Comparison of ENCODE assay signal across 14 mouse cellular contexts in genomic region chr11:35603946-35604345, GRCm38 (mm10).
DNase-seq lines count a peak whose midpoint lies in the region; ATAC-seq lines count a peak whose summit lies in the region.
"Had no signal": no experiment of that assay in that cellular context is flagged by ENCODE, and none has a peak within 500 bp of the region (broad histone marks: within the 10 kb centered on the region; RNA-seq: fewer than 3 reads in every experiment).

No protein-coding gene starts in this region.

- no peak overlapping the region for H3K4me3 ChIP-seq in hindbrain, embryonic 11.5 days (ENCODE audit: low read depth, low read length)
- H3K4me3 ChIP-seq in hindbrain, embryonic 14.5 days (replicated peaks; ENCODE audit: low read length) = no peak overlapping the region
- no peak overlapping the region for H3K4me3 ChIP-seq in midbrain, embryonic 14.5 days (replicated peaks; ENCODE audit: low read depth, low read length)
- H3K4me3 ChIP-seq in midbrain, embryonic 15.5 days = no peak overlapping the region
- H3K4me3 ChIP-seq: embryonic facial prominence, embryonic 13.5 days; liver, embryonic 12.5 days; neural tube, embryonic 15.5 days had no signal

- H3K4me2 ChIP-seq in hindbrain, embryonic 11.5 days (replicated peaks; ENCODE audit: low read depth, low read length) = no peak overlapping the region
- no peak overlapping the region for H3K4me2 ChIP-seq in hindbrain, embryonic 14.5 days (replicated peaks)
- no peak overlapping the region for H3K4me2 ChIP-seq in midbrain, embryonic 14.5 days (ENCODE audit: low read length)
- no peak overlapping the region for H3K4me2 ChIP-seq in midbrain, embryonic 15.5 days
- H3K4me2 ChIP-seq: embryonic facial prominence, embryonic 13.5 days; liver, embryonic 12.5 days; neural tube, embryonic 15.5 days had no signal

- DNase-seq in adrenal gland, adult 2 months = peak; percentile 42
- DNase-seq in adrenal gland, postnatal 10 days = no peak
- DNase-seq in hindbrain, embryonic 11.5 days (ENCODE audit: low spot score) = peak; percentile 60
- DNase-seq in hindbrain, embryonic 14.5 days (ENCODE audit: low spot score) = no peak
- DNase-seq in midbrain, embryonic 14.5 days = peak; percentile 63
- DNase-seq in retina, postnatal 1 day = peak; percentile 47
- DNase-seq: spleen, adult 18-20 months; thymus, adult 18-20 months had no signal

- H3K9ac ChIP-seq in hindbrain, embryonic 11.5 days (ENCODE audit: low read depth, low read length) = no peak overlapping the region
- H3K9ac ChIP-seq in hindbrain, embryonic 14.5 days = no peak overlapping the region
- no peak overlapping the region for H3K9ac ChIP-seq in midbrain, embryonic 14.5 days (replicated peaks; ENCODE audit: low read length)
- no peak overlapping the region for H3K9ac ChIP-seq in midbrain, embryonic 15.5 days
- H3K9ac ChIP-seq: embryonic facial prominence, embryonic 13.5 days; liver, embryonic 12.5 days; neural tube, embryonic 15.5 days had no signal

- no peaks in the 10 kb centered on the region for H3K27me3 ChIP-seq in hindbrain, embryonic 11.5 days (ENCODE audit: control insufficient read depth, insufficient read depth, low read length)
- H3K27me3 ChIP-seq in hindbrain, embryonic 14.5 days (ENCODE audit: control insufficient read depth, insufficient read depth, low read length) = no peaks in the 10 kb centered on the region
- no peaks in the 10 kb centered on the region for H3K27me3 ChIP-seq in midbrain, embryonic 14.5 days (ENCODE audit: control insufficient read depth, insufficient read depth, low read length)
- peaks cover 6% of the 10 kb centered on the region; the same call in 1 of the 2 replicates for H3K27me3 ChIP-seq in midbrain, embryonic 15.5 days (replicated peaks)
- H3K27me3 ChIP-seq: liver, embryonic 12.5 days; neural tube, embryonic 15.5 days had no signal

- 56% methylated on average over 6 of the region's 6 CpGs for WGBS in hindbrain, embryonic 11.5 days
- WGBS in hindbrain, embryonic 14.5 days = 39% methylated on average over 6 of the region's 6 CpGs
- 56% methylated on average over 6 of the region's 6 CpGs for WGBS in midbrain, embryonic 14.5 days
- WGBS in midbrain, embryonic 15.5 days = 68% methylated on average over 6 of the region's 6 CpGs

- ATAC-seq in hindbrain, embryonic 11.5 days (ENCODE audit: low FRiP score) = peak; percentile 33; the same call in 1 of the 2 replicates
- ATAC-seq in hindbrain, embryonic 14.5 days (ENCODE audit: low FRiP score) = no peak
- ATAC-seq in midbrain, embryonic 14.5 days (ENCODE audit: low FRiP score, low TSS enrichment) = no peak
- no peak for ATAC-seq in midbrain, embryonic 15.5 days (replicated peaks)
- ATAC-seq in megakaryocyte progenitor cell, adult 5-6 weeks (replicated peaks; ENCODE audit: poor library complexity) = no peak
- ATAC-seq: forebrain, embryonic 16.5 days; liver, embryonic 12.5 days had no signal

- peaks cover 4% of the 10 kb centered on the region for H3K4me1 ChIP-seq in hindbrain, embryonic 11.5 days (replicated peaks; ENCODE audit: control insufficient read depth, insufficient read depth, low read length)
- H3K4me1 ChIP-seq in hindbrain, embryonic 14.5 days (replicated peaks; ENCODE audit: control insufficient read depth, insufficient read depth, low read length) = peaks cover 16% of the 10 kb centered on the region; the same call in 1 of the 2 replicates
- H3K4me1 ChIP-seq in midbrain, embryonic 14.5 days (ENCODE audit: control insufficient read depth, insufficient read depth, low read length) = peaks cover 18% of the 10 kb centered on the region; the same call in 1 of the 2 replicates
- H3K4me1 ChIP-seq in midbrain, embryonic 15.5 days = peaks cover 23% of the 10 kb centered on the region
- H3K4me1 ChIP-seq: liver, embryonic 12.5 days had no signal

- H3K36me3 ChIP-seq in hindbrain, embryonic 11.5 days (ENCODE audit: control insufficient read depth, insufficient read depth, low read length) = no peaks in the 10 kb centered on the region
- H3K36me3 ChIP-seq in hindbrain, embryonic 14.5 days (replicated peaks; ENCODE audit: control insufficient read depth, insufficient read depth) = 0 out of 2 replicates have a peak, but pooled peaks cover 2% of the 10 kb centered on the region
- H3K36me3 ChIP-seq in midbrain, embryonic 14.5 days (ENCODE audit: control insufficient read depth, insufficient read depth, low read length) = no peaks in the 10 kb centered on the region
- H3K36me3 ChIP-seq in midbrain, embryonic 15.5 days (replicated peaks) = no peaks in the 10 kb centered on the region
- H3K36me3 ChIP-seq: liver, embryonic 12.5 days; neural tube, embryonic 15.5 days had no signal

- no peaks in the 10 kb centered on the region for H3K9me3 ChIP-seq in hindbrain, embryonic 11.5 days (ENCODE audit: control insufficient read depth, low read length)
- no peaks in the 10 kb centered on the region for H3K9me3 ChIP-seq in hindbrain, embryonic 14.5 days (ENCODE audit: control insufficient read depth, low read length)
- no peaks in the 10 kb centered on the region for H3K9me3 ChIP-seq in midbrain, embryonic 14.5 days (ENCODE audit: control insufficient read depth, low read length)
- H3K9me3 ChIP-seq in midbrain, embryonic 15.5 days = no peaks in the 10 kb centered on the region
- H3K9me3 ChIP-seq: embryonic facial prominence, embryonic 13.5 days; liver, embryonic 12.5 days; neural tube, embryonic 15.5 days had no signal

- no peak overlapping the region for H3K27ac ChIP-seq in hindbrain, embryonic 11.5 days (ENCODE audit: low read depth, low read length)
- H3K27ac ChIP-seq in hindbrain, embryonic 14.5 days = no peak overlapping the region
- H3K27ac ChIP-seq in midbrain, embryonic 14.5 days (replicated peaks; ENCODE audit: low read depth, low read length) = no peak overlapping the region
- no peak overlapping the region for H3K27ac ChIP-seq in midbrain, embryonic 15.5 days
- H3K27ac ChIP-seq: embryonic facial prominence, embryonic 13.5 days; liver, embryonic 12.5 days; neural tube, embryonic 15.5 days had no signal

Comparison
In these comparisons a context has a peak if more than half of its experiments do, and no peak if none do; other contexts are left out.
1. DNase-seq: peak in adrenal gland, adult 2 months (single experiment), hindbrain, embryonic 11.5 days (single experiment), midbrain, embryonic 14.5 days (single experiment) and retina, postnatal 1 day (single experiment); none in adrenal gland, postnatal 10 days (single experiment) and hindbrain, embryonic 14.5 days (single experiment).